Mouse (Mus musculus) hindlimb bud, embryonic 11.5 days (tissue): ENCODE measurements around the gene Hnf1b.

ENCODE experiments used
- DNase-seq: peaks from one replicate; pipeline ENCODE4 v3.0.0-alpha.2; 2012; ENCODE audit warnings: low read depth, low spot score; ENCODE audit errors: extremely low spot score

Hnf1b gene

GRCm38 (mm10) chr11:83849529-83850335 is at the start of gene Hnf1b:
Gene Hnf1b, plus strand, starts transcription at chr11:83850063.
- no peak for DNase-seq

- DNase-seq: peak; percentile 18
Measured at GRCm38 (mm10) chr11:83802166-83802565, 47.7 kb upstream of the Hnf1b start.

GRCm38 (mm10) chr11:83802581-83802980 is 47.3 kb upstream of the Hnf1b start:
- DNase-seq: no peak

- no peak for DNase-seq
Measured at GRCm38 (mm10) chr11:83810441-83810840, 39.4 kb upstream of the Hnf1b start.

GRCm38 (mm10) chr11:83815191-83815590 is 34.7 kb upstream of the Hnf1b start:
- no peak for DNase-seq

- peak; percentile 60 for DNase-seq
Measured at GRCm38 (mm10) chr11:83815628-83816027, 34.2 kb upstream of the Hnf1b start.

GRCm38 (mm10) chr11:83817048-83817447 is 32.8 kb upstream of the Hnf1b start:
- DNase-seq: no peak

GRCm38 (mm10) chr11:83817994-83818393 is 31.9 kb upstream of the Hnf1b start:
- no peak for DNase-seq

GRCm38 (mm10) chr11:83818591-83819127 is 31.2 kb upstream of the Hnf1b start:
- no peak for DNase-seq

GRCm38 (mm10) chr11:83819806-83820483 is 29.9 kb upstream of the Hnf1b start:
- no peak for DNase-seq

GRCm38 (mm10) chr11:83826142-83826541 is 23.7 kb upstream of the Hnf1b start:
- DNase-seq: no peak

GRCm38 (mm10) chr11:83828553-83829142 is 21.2 kb upstream of the Hnf1b start:
- no peak for DNase-seq

- no peak for DNase-seq
Measured at GRCm38 (mm10) chr11:83832389-83832788, 17.5 kb upstream of the Hnf1b start.

GRCm38 (mm10) chr11:83833517-83833916 is 16.3 kb upstream of the Hnf1b start:
- DNase-seq: no peak

- DNase-seq: no peak
Measured at GRCm38 (mm10) chr11:83833959-83834496, 15.8 kb upstream of the Hnf1b start.

GRCm38 (mm10) chr11:83839451-83839850 is 10.4 kb upstream of the Hnf1b start:
- no peak for DNase-seq

GRCm38 (mm10) chr11:83843534-83843933 is 6.3 kb upstream of the Hnf1b start:
- no peak for DNase-seq

GRCm38 (mm10) chr11:83850586-83851272 is 866 bp downstream of the Hnf1b start:
- no peak for DNase-seq

GRCm38 (mm10) chr11:83851273-83852015 is 1.6 kb downstream of the Hnf1b start:
- DNase-seq: no peak

GRCm38 (mm10) chr11:83852016-83852355 is 2.1 kb downstream of the Hnf1b start:
- no peak for DNase-seq
